Mouse (Mus musculus) limb, embryonic 10.5 days (tissue): Measurements from ENCODE around the gene Rassf7. TPM values are rescaled to one million over a fixed set of nuclear protein-coding genes. Genes with fewer than 3 reads are reported as not detected.
A peak's percentile ranks its signal among the peaks of the same experiment; 100 is the strongest.

Experiments
- DNase-seq: peaks from one replicate; pipeline ENCODE4 v3.0.0-alpha.2; 2017; ENCODE audit warnings: low spot score
- H3K27ac ChIP-seq: fragments of 300-500 bp; sonication (generic); 2 replicates; pipeline ENCODE4 v1.5.1; 2016; ENCODE audit warnings: mild to moderate bottlenecking
- H3K27me3 ChIP-seq: fragments of 300-500 bp; sonication (generic); 2 replicates; pipeline ENCODE4 v1.6.1; 2016; ENCODE audit warnings: low read depth, mild to moderate bottlenecking; ENCODE audit not compliant: poor library complexity, severe bottlenecking
- H3K36me3 ChIP-seq: fragments of 300-500 bp; sonication (generic); 2 replicates; pipeline ENCODE4 v1.6.1; 2016; ENCODE audit warnings: mild to moderate bottlenecking, moderate library complexity
- H3K4me1 ChIP-seq: fragments of 300-500 bp; sonication (generic); 2 replicates; pipeline ENCODE4 v1.6.1; 2016
- H3K4me3 ChIP-seq: fragments of 300-500 bp; sonication (generic); 2 replicates; pipeline ENCODE4 v1.5.1; 2016; ENCODE audit warnings: mild to moderate bottlenecking, moderate library complexity
- H3K9me3 ChIP-seq: fragments of 300-500 bp; sonication (generic); replicated peaks from 2 replicates; pipeline ENCODE4 v1.6.1; 2016; ENCODE audit warnings: mild to moderate bottlenecking
- WGBS: fragments of 180-500 bp; shearing (Covaris S2); methylation state at CpG from one replicate; pipeline ENCODE4 v1.1.7; 2016; 5-methylcytosine and 5-hydroxymethylcytosine counted together
- polyA plus RNA-seq: library from polyadenylated mRNA; unstranded; fragments of >200 nt; fragmentation: Nextera tagmentation; extraction: Ambion mirVana; gene quantifications from 2 replicates; pipeline ENCODE4 v1.2.1, GENCODE M21; 2016

The Rassf7 gene
- polyA plus RNA-seq, 1 experiment from 2014 or later, result 53.5 TPM

GRCm38 (mm10) chr7:141206182-141206937 lies 9.3 kb upstream of the Rassf7 start:
- H3K4me1 ChIP-seq, result peaks cover 4% of the 10 kb centered on the region; the same call in 1 of the 2 replicates
- no peak overlapping the region for H3K4me3 ChIP-seq
- H3K9me3 ChIP-seq, result no peaks in the 10 kb centered on the region
- no peak for DNase-seq
- no peaks in the 10 kb centered on the region for H3K27me3 ChIP-seq
- no peaks in the 10 kb centered on the region for H3K36me3 ChIP-seq
- H3K27ac ChIP-seq, result peak overlapping the region; percentile 12; the same call in 1 of the 2 replicates
- WGBS, result 95% methylated on average over 18 of the region's 18 CpGs

- no peak for DNase-seq
- Histone ChIP-seq H3K27ac (no peak overlapping the region; the same call in 1 of the 2 replicates), H3K36me3 (no peaks in the 10 kb centered on the region), H3K4me1 (peaks cover 12% of the 10 kb centered on the region), H3K4me3 (no peak overlapping the region), H3K27me3 (no peaks in the 10 kb centered on the region), H3K9me3 (no peaks in the 10 kb centered on the region)
- WGBS, result 70% methylated on average over 3 of the region's 3 CpGs
These were observed 6.1 kb upstream of the Rassf7 start for GRCm38 (mm10) chr7:141209526-141209925.

GRCm38 (mm10) chr7:141210137-141210536 lies 5.5 kb upstream of the Rassf7 start:
- H3K4me1 ChIP-seq, result peaks cover 18% of the 10 kb centered on the region
- no peak overlapping the region for H3K4me3 ChIP-seq
- DNase-seq, result no peak
- no peaks in the 10 kb centered on the region for H3K36me3 ChIP-seq
- no peaks in the 10 kb centered on the region for H3K9me3 ChIP-seq
- H3K27ac ChIP-seq, result no peak overlapping the region
- 83% methylated on average over 12 of the region's 12 CpGs for WGBS
- no peaks in the 10 kb centered on the region for H3K27me3 ChIP-seq

- Histone ChIP-seq H3K9me3 (no peaks in the 10 kb centered on the region), H3K27ac (0 out of 2 replicates have a peak overlapping the region, but pooled peaks have one; percentile 16), H3K4me1 (peaks cover 22% of the 10 kb centered on the region), H3K36me3 (no peaks in the 10 kb centered on the region), H3K27me3 (no peaks in the 10 kb centered on the region), H3K4me3 (no peak overlapping the region)
- WGBS, result 89% methylated on average over 14 of the region's 14 CpGs
- no peak for DNase-seq
These were observed 5.0 kb upstream of the Rassf7 start for GRCm38 (mm10) chr7:141210606-141211131.

DNA sequence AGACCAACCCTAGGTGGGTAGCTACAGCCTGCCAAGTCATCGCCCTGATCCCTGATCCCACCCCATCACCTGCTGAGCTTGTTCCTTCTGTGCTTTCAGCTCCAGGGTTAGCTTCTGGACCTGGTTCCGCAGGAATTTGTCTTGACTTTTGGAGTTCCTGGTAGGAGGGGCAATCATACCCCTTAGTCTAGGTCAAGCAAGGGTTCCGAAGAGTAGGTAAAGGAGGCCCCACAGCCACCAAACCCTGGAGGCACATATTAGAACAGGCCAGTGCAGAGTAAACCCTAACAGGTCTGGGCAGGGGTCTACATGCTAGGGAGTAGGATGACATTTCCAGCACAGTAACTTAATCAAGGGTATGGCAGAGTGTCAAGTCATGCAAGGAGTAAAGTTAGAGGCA lies 2.5 kb upstream of the Rassf7 start:
- H3K27ac ChIP-seq, result 0 out of 2 replicates have a peak overlapping the region, but pooled peaks have one; percentile 17
- no peak overlapping the region for H3K4me3 ChIP-seq
- H3K9me3 ChIP-seq, result no peaks in the 10 kb centered on the region
- H3K4me1 ChIP-seq, result peaks cover 41% of the 10 kb centered on the region
- no peak for DNase-seq
- H3K27me3 ChIP-seq, result no peaks in the 10 kb centered on the region
- H3K36me3 ChIP-seq, result peaks cover 11% of the 10 kb centered on the region
- 78% methylated on average over 3 of the region's 3 CpGs for WGBS

DNA sequence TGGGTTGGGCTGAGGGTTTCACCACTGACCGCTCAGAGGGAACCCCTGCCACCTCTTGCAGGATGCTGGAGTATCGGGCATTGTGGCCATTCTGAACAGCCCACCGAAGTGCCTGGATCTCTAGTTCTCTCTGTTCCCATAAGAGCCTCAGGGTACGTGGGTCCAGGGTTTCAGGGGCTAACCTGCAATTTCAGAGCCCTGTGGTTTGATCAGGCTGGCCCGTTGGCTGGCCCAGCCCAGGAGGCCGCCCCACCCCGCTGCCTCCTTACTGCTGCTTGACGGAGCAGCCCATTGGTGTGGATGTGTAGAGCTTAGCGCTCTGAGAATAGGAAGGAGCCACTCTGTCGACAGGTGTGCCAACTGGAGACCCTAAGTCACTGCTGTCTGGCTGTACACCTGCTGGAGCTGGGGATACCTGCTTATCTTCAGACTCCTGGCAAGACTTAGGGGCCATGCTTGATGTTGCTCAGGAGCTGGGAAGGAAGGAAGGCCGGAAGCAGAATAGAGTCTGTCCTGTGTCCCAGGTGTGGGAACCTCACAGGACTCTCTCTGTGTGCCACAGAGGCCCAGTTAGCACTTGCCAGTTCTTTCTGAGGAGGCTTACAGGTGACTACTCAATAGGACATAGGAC lies 1.9 kb upstream of the Rassf7 start, which contains the start of gene Lmntd2:
TSS of gene Lmntd2 (minus strand) at position 476 of the 631 bp plus-strand sequence.
- Histone ChIP-seq H3K4me3 (peak within 1 kb of the TSS; percentile 80), H3K9me3 (no peaks in the 10 kb centered on the region), H3K36me3 (peaks cover 17% of the 10 kb centered on the region), H3K4me1 (peaks cover 41% of the 10 kb centered on the region), H3K27me3 (no peaks in the 10 kb centered on the region), H3K27ac (peak within 1 kb of the TSS; percentile 92)
- DNase-seq, result no peak
- 93% methylated on average over 11 of the region's 11 CpGs for WGBS

DNA sequence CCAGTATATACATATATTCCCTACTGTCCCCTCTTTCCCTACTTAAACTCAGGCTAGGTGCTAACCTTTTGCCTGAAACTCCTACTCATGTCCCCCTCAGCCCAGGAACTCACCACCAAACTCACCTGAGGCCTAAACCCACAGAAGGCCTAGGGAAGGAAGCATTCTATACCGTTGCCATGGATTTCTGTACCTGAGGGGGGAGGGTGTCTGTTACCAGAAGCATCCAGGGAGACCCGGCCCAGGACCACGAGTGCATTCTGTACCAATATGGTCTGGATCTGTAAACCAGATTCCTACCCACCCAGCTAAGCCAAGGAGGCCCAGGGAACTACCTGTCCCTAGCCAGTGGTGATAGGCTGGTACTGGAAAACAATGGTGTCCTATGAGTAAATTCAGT lies 1.4 kb upstream of the Rassf7 start:
- H3K4me3 ChIP-seq, result peak overlapping the region; percentile 80; the same call in 1 of the 2 replicates
- WGBS, result 75% methylated on average over 3 of the region's 3 CpGs
- peak overlapping the region; percentile 92 for H3K27ac ChIP-seq
- H3K36me3 ChIP-seq, result peaks cover 23% of the 10 kb centered on the region
- H3K9me3 ChIP-seq, result no peaks in the 10 kb centered on the region
- no peak for DNase-seq
- no peaks in the 10 kb centered on the region for H3K27me3 ChIP-seq
- peaks cover 41% of the 10 kb centered on the region for H3K4me1 ChIP-seq

DNA sequence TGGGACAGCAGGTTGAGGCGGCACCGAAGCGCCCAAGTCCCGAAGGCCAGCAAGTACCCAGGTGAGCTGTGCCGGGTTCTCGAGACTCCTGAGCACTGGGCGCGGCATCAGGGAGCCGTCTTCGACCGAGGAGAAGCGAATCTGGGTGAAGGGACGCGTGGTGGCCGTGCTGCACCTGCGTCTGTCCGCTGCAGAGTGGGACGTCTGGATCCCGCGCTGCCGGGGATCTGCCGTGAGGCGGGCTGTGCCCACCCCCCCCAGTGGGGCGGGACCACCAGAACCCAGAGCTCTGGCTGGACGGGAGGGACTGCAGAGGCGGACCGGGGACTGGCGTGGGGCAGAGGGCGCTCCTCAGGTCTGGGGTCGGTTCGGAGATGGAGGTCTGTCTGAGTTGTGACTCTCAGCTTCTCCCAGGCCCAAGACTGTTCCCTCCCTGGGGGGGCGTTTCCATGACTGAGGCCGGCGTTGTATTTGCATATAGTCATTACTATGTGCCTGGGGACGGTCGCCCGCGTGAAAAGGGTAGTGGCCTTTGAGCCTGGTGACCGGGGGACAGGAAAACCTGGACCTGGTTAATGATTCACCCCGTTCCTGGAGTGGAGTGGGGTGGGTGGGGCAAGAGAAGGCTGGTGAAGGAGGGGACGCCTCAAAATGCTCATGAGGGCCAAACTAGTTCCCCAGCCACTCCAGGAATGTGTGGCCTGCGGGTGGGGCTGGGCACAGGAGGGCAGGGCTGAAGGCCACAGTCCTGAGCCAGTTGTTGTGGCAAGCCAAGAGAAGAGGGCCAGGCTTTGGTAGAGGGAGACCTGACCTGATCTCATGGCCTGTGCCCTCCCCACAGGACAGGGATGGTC lies 447 bp downstream of the Rassf7 start:
- Histone ChIP-seq H3K27ac (peak overlapping the region; percentile 92), H3K27me3 (no peaks in the 10 kb centered on the region), H3K36me3 (peaks cover 31% of the 10 kb centered on the region), H3K9me3 (no peaks in the 10 kb centered on the region), H3K4me1 (peaks cover 56% of the 10 kb centered on the region), H3K4me3 (peak overlapping the region; percentile 80)
- 1% methylated on average over 42 of the region's 42 CpGs for WGBS
- no peak for DNase-seq

- Histone ChIP-seq H3K27ac (peak overlapping the region; percentile 92), H3K27me3 (no peaks in the 10 kb centered on the region), H3K9me3 (no peaks in the 10 kb centered on the region), H3K4me3 (peak overlapping the region; percentile 80), H3K4me1 (peaks cover 62% of the 10 kb centered on the region), H3K36me3 (peaks cover 31% of the 10 kb centered on the region)
- WGBS, result 88% methylated on average over 11 of the region's 11 CpGs
- no peak for DNase-seq
These were observed 1.2 kb downstream of the Rassf7 start for GRCm38 (mm10) chr7:141216894-141217293.

GRCm38 (mm10) chr7:141217343-141218013 lies 1.8 kb downstream of the Rassf7 start:
- Histone ChIP-seq H3K4me1 (peaks cover 66% of the 10 kb centered on the region), H3K27me3 (no peaks in the 10 kb centered on the region), H3K27ac (no peak overlapping the region), H3K36me3 (peaks cover 31% of the 10 kb centered on the region), H3K4me3 (peak overlapping the region; percentile 80; the same call in 1 of the 2 replicates), H3K9me3 (no peaks in the 10 kb centered on the region)
- DNase-seq, result no peak
- 93% methylated on average over 17 of the region's 17 CpGs for WGBS

GRCm38 (mm10) chr7:141218141-141218540 lies 2.5 kb downstream of the Rassf7 start:
- H3K27ac ChIP-seq, result no peak overlapping the region
- WGBS, result 88% methylated on average over 3 of the region's 3 CpGs
- H3K9me3 ChIP-seq, result no peaks in the 10 kb centered on the region
- no peak for DNase-seq
- peaks cover 69% of the 10 kb centered on the region for H3K4me1 ChIP-seq
- H3K36me3 ChIP-seq, result peaks cover 31% of the 10 kb centered on the region
- H3K4me3 ChIP-seq, result no peak overlapping the region; the same call in 1 of the 2 replicates
- no peaks in the 10 kb centered on the region for H3K27me3 ChIP-seq

- WGBS, result 84% methylated on average over 5 of the region's 5 CpGs
- H3K27me3 ChIP-seq, result no peaks in the 10 kb centered on the region
- H3K27ac ChIP-seq, result no peak overlapping the region
- no peaks in the 10 kb centered on the region for H3K9me3 ChIP-seq
- peaks cover 31% of the 10 kb centered on the region for H3K36me3 ChIP-seq
- H3K4me3 ChIP-seq, result no peak overlapping the region; the same call in 1 of the 2 replicates
- H3K4me1 ChIP-seq, result peaks cover 69% of the 10 kb centered on the region
- no peak for DNase-seq
These were observed 3.0 kb downstream of the Rassf7 start for GRCm38 (mm10) chr7:141218557-141219133.
